Mouse (Mus musculus) bone marrow macrophage, adult 2 months (primary cell): ENCODE results near the gene Prkn.

Experiments used
- CTCF ChIP-seq: IDR thresholded peaks from 2 replicates; pipeline ENCODE4 v1.5.1; 2012; ENCODE audit warnings: low read depth, mild to moderate bottlenecking, low read length, moderate library complexity
- POLR2A ChIP-seq: IDR thresholded peaks from 2 replicates; pipeline ENCODE4 v1.6.1; 2012; ENCODE audit warnings: mild to moderate bottlenecking, low read depth, low read length, borderline replicate concordance

DNA sequence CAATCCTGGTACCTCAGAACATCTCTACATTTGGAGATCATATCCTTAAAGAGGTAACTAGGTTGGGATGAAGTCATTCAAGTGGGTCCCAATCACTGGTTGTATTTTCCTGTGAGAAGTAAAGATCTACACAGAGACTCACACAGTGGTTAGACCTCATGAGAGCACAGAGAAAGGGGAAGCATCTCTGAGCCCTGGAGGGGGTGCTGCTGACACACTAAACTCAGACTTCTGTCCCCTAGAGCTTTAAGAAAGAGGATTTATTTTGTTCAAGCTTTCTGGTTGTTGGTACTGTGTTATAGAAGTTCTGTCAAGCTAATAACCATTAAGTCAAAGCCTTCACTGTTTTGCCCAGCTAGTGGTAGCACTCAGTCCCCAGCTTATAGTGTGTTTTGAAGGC lies 1259.2 kb downstream of the Prkn start:
- no peak for TF ChIP-seq POLR2A
- no peak for TF ChIP-seq CTCF
